Mouse (Mus musculus) layer of hippocampus, adult 2 months (tissue): ENCODE data around the gene Olfr472. TPM values are rescaled to one million over a fixed set of nuclear protein-coding genes. Genes with fewer than 3 reads are reported as not detected.
"Not testable (repeated sequence)": the region's sequence is repeated elsewhere in the genome, so short reads cannot be mapped to it uniquely, and the experiment has no call there.

Experiments
- DNase-seq, 2 experiments: peaks; one replicate each; pipeline ENCODE4 v3.0.0; 2022; ENCODE audit warnings: low spot score in 2 of 2
- H3K27ac ChIP-seq: fragments of 200-600 bp; 2 replicates; pipeline ENCODE4 v1.8.1; 2022
- H3K4me3 ChIP-seq: fragments of 200-600 bp; 2 replicates; pipeline ENCODE4 v1.8.1; 2022; ENCODE audit warnings: mild to moderate bottlenecking
- CTCF ChIP-seq: fragments of 200-600 bp; conservative IDR thresholded peaks from 2 replicates; pipeline ENCODE4 v1.8.1; 2022; ENCODE audit warnings: antibody characterized with exemption, mild to moderate bottlenecking, moderate library complexity
- long read RNA-seq, 2 experiments: library from polyadenylated mRNA; stranded (forward); transcript quantifications; one replicate each; pipeline ENCODE4 v2.0.0; 2021; ENCODE audit warnings: borderline mapping rate in 2 of 2
- total RNA-seq, 2 experiments: library from RNA; stranded (reverse); gene quantifications; 2 replicates each; pipeline ENCODE4 v1.2.3; 2021

The Olfr472 gene
- not detected for total RNA-seq
- long read RNA-seq, experiment 1: 0 reads
- long read RNA-seq, experiment 2: 0 reads

GRCm38 (mm10) chr7:107897602-107898001 lies at the start of gene Olfr472:
Olfr472 (plus strand) TSS chr7:107897902.
- no peak for TF ChIP-seq CTCF
- Histone ChIP-seq H3K27ac (no peak within 1 kb of the TSS), H3K4me3 (no peak within 1 kb of the TSS)
- no peak for DNase-seq

DNA sequence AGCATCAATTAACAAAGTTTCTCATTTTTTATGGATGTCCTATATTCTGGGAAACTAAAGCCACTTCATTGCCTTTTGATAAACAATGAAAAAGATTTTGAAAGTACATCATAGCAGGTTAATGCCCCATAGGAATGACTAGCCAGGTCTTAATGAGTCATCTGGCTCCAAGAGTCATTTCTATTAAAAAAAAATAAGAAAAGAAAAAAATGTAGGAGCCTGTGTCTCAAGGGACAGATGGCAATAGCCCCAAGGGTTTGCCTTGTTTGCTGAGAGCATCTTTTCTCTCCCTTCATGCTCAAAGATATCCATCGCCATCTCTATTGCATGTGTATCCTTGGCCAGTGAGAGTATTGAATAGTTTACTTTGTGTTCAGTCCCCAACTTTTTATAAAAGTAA lies 32.4 kb downstream of the Olfr472 start, which contains the start of gene Olfr473:
Gene Olfr473, plus strand, starts transcription at position 301 of the 400 bp plus-strand sequence.
- TF ChIP-seq CTCF: no peak
- no peak within 1 kb of the TSS for H3K27ac ChIP-seq
- H3K4me3 ChIP-seq: no peak within 1 kb of the TSS
- DNase-seq: no peak

GRCm38 (mm10) chr7:107952539-107952938 lies 54.8 kb downstream of the Olfr472 start:
- not testable (repeated sequence) for H3K27ac ChIP-seq, H3K4me3 ChIP-seq, DNase-seq

GRCm38 (mm10) chr7:107954343-107954742 lies 56.6 kb downstream of the Olfr472 start, which contains the start of gene Olfr474:
Olfr474 (plus strand) TSS chr7:107954643.
- H3K4me3 ChIP-seq: no peak within 1 kb of the TSS
- no peak for TF ChIP-seq CTCF
- no peak within 1 kb of the TSS for H3K27ac ChIP-seq
- DNase-seq: no peak

Other genes with a start within 250 kb of the Olfr472 start
- under 1 TPM in 1 of 2 experiments, not detected in 1; 0.41 TPM for gene Cyb5r2, start 139.9 kb upstream of the Olfr472 start, total RNA-seq
- not detected for gene Ovch2, start 96.7 kb upstream of the Olfr472 start, total RNA-seq
- gene Olfr467, start 85.6 kb upstream of the Olfr472 start, total RNA-seq: not detected
- not detected for gene Olfr469, start 72.4 kb upstream of the Olfr472 start, total RNA-seq
- gene Olfr470, start 50.4 kb upstream of the Olfr472 start, total RNA-seq: not detected
- gene Olfr473, start 32.5 kb downstream of the Olfr472 start, total RNA-seq: not detected
- gene Olfr474, start 56.7 kb downstream of the Olfr472 start, total RNA-seq: not detected
- not detected for gene Olfr476, start 66.9 kb downstream of the Olfr472 start, total RNA-seq
- not detected for gene Olfr477, start 88.8 kb downstream of the Olfr472 start, total RNA-seq
- not detected for gene Olfr478, start 136.1 kb downstream of the Olfr472 start, total RNA-seq
- gene Olfr479, start 152.8 kb downstream of the Olfr472 start, total RNA-seq: not detected
- not detected for gene Olfr480, start 169.4 kb downstream of the Olfr472 start, total RNA-seq
- gene Olfr481, start 182.0 kb downstream of the Olfr472 start, total RNA-seq: not detected
- gene Olfr482, start 199.7 kb downstream of the Olfr472 start, total RNA-seq: 1 to 10 TPM; 2.2 TPM
- gene Olfr483, start 202.9 kb downstream of the Olfr472 start, total RNA-seq: not detected
- gene Olfr484, start 229.5 kb downstream of the Olfr472 start, total RNA-seq: not detected